Mouse (Mus musculus) liver, embryonic 11.5 days (tissue): Measurements from ENCODE around the gene Vmn2r104. TPM values are rescaled to one million over a fixed set of nuclear protein-coding genes. Genes with fewer than 3 reads are reported as not detected.

Experiments
- ATAC-seq: fragments of 200-750 bp; cut with Nextera tagmentation; replicated peaks from 2 replicates; pipeline ENCODE4 v1.8.0; 2017; ENCODE audit warnings: moderate number of reproducible peaks, mild to moderate bottlenecking, moderate TSS enrichment, moderate library complexity; ENCODE audit not compliant: low FRiP score
- DNase-seq: peaks from one replicate; pipeline ENCODE4 v3.0.0-alpha.2; 2017; ENCODE audit warnings: low spot score
- H3K27ac ChIP-seq: fragments of 300-500 bp; sonication (generic); 2 replicates; pipeline ENCODE4 v1.5.1; 2014; ENCODE audit warnings: mild to moderate bottlenecking, low read depth, low read length, control low read depth
- H3K27me3 ChIP-seq: fragments of 300-500 bp; sonication (generic); replicated peaks from 2 replicates; pipeline ENCODE4 v1.6.1; 2014; ENCODE audit warnings: low read length, mixed read lengths; ENCODE audit not compliant: control insufficient read depth, insufficient read depth
- H3K36me3 ChIP-seq: fragments of 300-500 bp; sonication (generic); 2 replicates; pipeline ENCODE4 v1.6.1; 2014; ENCODE audit warnings: mild to moderate bottlenecking, low read length, moderate library complexity, mixed read lengths; ENCODE audit not compliant: control insufficient read depth, insufficient read depth
- H3K4me1 ChIP-seq: fragments of 300-500 bp; sonication (generic); replicated peaks from 2 replicates; pipeline ENCODE4 v1.6.1; 2014; ENCODE audit warnings: low read length, mixed read lengths; ENCODE audit not compliant: control insufficient read depth, insufficient read depth
- H3K4me2 ChIP-seq: fragments of 300-500 bp; sonication (generic); 2 replicates; pipeline ENCODE4 v1.6.1; 2014; ENCODE audit warnings: mild to moderate bottlenecking, control low read depth, moderate library complexity
- H3K4me3 ChIP-seq: fragments of 300-500 bp; sonication (generic); 2 replicates; pipeline ENCODE4 v1.5.1; 2014; ENCODE audit warnings: low read depth, low read length, control low read depth
- H3K9ac ChIP-seq: fragments of 300-500 bp; sonication (generic); 2 replicates; pipeline ENCODE4 v1.6.1; 2014; ENCODE audit warnings: low read depth, low read length, control low read depth
- H3K9me3 ChIP-seq: fragments of 300-500 bp; sonication (generic); 2 replicates; pipeline ENCODE4 v1.6.1; 2016; ENCODE audit warnings: low read length, inconsistent platforms, mixed read lengths; ENCODE audit not compliant: control insufficient read depth
- WGBS: fragments of 180-500 bp; shearing (Covaris S2); extraction: QIAGEN DNeasy Blood & Tissue Kit; methylation state at CpG from one replicate; pipeline ENCODE4 v1.1.7; 2014; 5-methylcytosine and 5-hydroxymethylcytosine counted together
- polyA plus RNA-seq: library from polyadenylated mRNA; unstranded; fragments of >200 nt; fragmentation: Nextera tagmentation; extraction: Ambion mirVana; gene quantifications from 2 replicates; pipeline ENCODE4 v1.2.1, GENCODE M21; 2014

Vmn2r104 gene
- not detected in 2 replicates for polyA plus RNA-seq

DNA sequence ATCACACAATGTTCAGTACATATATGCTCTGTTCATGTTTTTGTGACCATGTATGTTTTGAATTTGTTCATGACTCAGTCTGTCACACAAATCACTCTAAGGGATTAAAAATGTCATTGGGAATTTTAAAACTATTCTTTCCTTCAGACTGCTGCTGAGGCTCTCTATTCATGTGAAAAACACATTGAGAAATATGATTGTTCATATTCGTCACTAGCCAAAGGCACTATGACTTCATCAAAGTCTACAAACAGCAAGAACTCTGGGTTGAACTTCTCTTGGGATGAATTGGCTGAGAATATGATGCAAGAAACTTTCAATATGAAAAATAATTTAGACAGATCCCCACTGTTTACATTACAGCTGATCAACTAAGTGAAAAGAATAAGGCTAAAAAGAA is at the start of gene Vmn2r104:
TSS of gene Vmn2r104 (minus strand) at position 101 of the 400 bp plus-strand sequence.
- no peaks in the 10 kb centered on the region for H3K27me3 ChIP-seq
- peaks cover 19% of the 10 kb centered on the region for H3K9me3 ChIP-seq
- no peak for ATAC-seq
- no peaks in the 10 kb centered on the region for H3K4me1 ChIP-seq
- no peaks in the 10 kb centered on the region for H3K36me3 ChIP-seq
- WGBS, result 83% methylated on average over 1 of the region's 1 CpGs
- no peak for DNase-seq
- no peak within 1 kb of the TSS for H3K4me3 ChIP-seq
- H3K27ac ChIP-seq, result no peak within 1 kb of the TSS
- no peak within 1 kb of the TSS for H3K4me2 ChIP-seq
- no peak within 1 kb of the TSS for H3K9ac ChIP-seq

DNA sequence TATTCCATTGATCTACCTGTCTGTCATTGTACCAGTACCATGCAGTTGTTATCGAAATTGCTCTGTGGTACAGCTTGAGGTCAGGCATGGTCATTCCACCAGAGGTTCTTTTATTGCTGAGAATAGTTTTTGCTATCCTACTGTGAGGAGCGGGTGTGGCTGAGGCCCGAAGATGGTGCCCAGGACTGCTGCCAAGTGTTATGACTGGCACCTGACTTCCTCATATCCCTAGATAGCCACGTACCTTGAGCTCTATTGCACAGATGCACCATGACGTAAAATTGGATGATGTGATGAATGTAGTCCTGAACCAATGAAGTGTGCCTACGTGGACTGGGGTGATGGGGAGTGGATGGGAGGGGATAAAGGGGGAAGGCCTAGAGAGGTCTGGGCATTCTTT is 26.0 kb upstream of the Vmn2r104 start:
- H3K4me3 ChIP-seq, result no peak overlapping the region
- H3K9ac ChIP-seq, result no peak overlapping the region
- WGBS, result 77% methylated on average over 6 of the region's 6 CpGs
- H3K27me3 ChIP-seq, result no peaks in the 10 kb centered on the region
- no peak overlapping the region for H3K4me2 ChIP-seq
- no peak for DNase-seq
- H3K36me3 ChIP-seq, result no peaks in the 10 kb centered on the region
- no peaks in the 10 kb centered on the region for H3K4me1 ChIP-seq
- peaks cover 4% of the 10 kb centered on the region; the same call in 1 of the 2 replicates for H3K9me3 ChIP-seq
- H3K27ac ChIP-seq, result no peak overlapping the region
- no peak for ATAC-seq

DNA sequence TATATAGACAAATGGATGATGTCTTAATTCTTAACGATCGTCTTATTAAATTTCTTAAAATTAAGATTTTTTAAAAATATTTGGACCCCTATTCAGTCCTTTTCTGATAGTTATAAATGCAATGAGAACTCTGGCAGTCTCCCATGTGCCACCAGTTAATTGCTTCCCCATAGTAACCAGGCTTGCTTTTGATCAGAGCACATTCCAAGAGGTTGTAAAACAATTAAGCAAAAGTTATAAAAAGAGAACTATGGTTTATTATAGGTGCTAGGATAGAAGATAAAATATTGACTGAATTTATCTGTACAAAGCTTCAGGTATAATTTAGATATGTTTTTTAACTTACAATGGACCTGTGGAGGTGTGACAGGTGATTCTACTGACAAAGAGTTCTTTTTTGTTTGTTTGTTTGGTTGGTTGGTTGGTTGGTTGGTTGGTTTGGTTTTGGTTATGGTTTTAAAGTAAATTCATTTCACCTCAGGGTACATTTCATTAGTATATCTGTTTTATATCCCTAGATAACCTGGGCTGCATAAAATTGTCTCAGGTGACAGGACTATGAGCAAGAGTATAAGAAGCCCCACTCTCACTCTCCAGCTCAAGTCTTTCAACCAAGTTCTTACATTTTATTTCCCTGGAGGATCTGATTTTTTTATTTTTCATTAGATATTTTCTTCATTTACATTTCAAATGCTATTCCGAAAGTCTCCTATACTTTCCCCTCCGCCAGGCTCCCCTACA is 23.7 kb upstream of the Vmn2r104 start:
- Histone ChIP-seq H3K4me3 (no peak overlapping the region), H3K9me3 (peaks cover 4% of the 10 kb centered on the region; the same call in 1 of the 2 replicates), H3K4me2 (no peak overlapping the region), H3K36me3 (no peaks in the 10 kb centered on the region), H3K27ac (no peak overlapping the region), H3K4me1 (no peaks in the 10 kb centered on the region), H3K9ac (no peak overlapping the region), H3K27me3 (no peaks in the 10 kb centered on the region)
- 92% methylated on average over 4 of the region's 4 CpGs for WGBS
- ATAC-seq (no peak), DNase-seq (no peak)

Other genes with a start within 250 kb of the Vmn2r104 start
- not detected in 2 replicates for gene Fpr-rs7, start 65.9 kb upstream of the Vmn2r104 start, polyA plus RNA-seq
- gene Fpr-rs6, start 134.8 kb upstream of the Vmn2r104 start, polyA plus RNA-seq, result not detected in 2 replicates
- not detected in 2 replicates for gene Vmn2r105, start 186.7 kb upstream of the Vmn2r104 start, polyA plus RNA-seq
- gene Vmn2r106, start 237.2 kb upstream of the Vmn2r104 start, polyA plus RNA-seq, result not detected in 2 replicates